Mouse (Mus musculus) megakaryocyte, embryonic 14.5 days (primary cell): Measurements from ENCODE around the gene Zcchc4.

ENCODE experiments used
- FLI1 ChIP-seq: IDR thresholded peaks from 2 replicates; pipeline ENCODE4 v1.6.1; 2012; ENCODE audit warnings: low read length, inconsistent platforms, mixed read lengths
- GATA1 ChIP-seq: IDR thresholded peaks from 3 replicates; pipeline ENCODE4 v1.6.1; 2012; ENCODE audit warnings: mixed read lengths, low read length, inconsistent platforms, borderline replicate concordance

GRCm38 (mm10) chr5:52727747-52728146 is 47.5 kb upstream of the Zcchc4 start:
- TF ChIP-seq FLI1 = no peak
- TF ChIP-seq GATA1 = no peak
